In genomic region chr4:41710229-41710628, GRCm38 (mm10) we compare ENCODE assay signal across 25 mouse cellular contexts. TPM values are rescaled to one million over a fixed set of nuclear protein-coding genes. Genes with fewer than 3 reads are reported as not detected.
DNase-seq lines count a peak whose midpoint lies in the region; ATAC-seq and TF ChIP-seq lines count a peak whose summit lies in the region.
"Had no signal": no experiment of that assay in that cellular context is flagged by ENCODE, and none has a peak within 500 bp of the region (broad histone marks: within the 10 kb centered on the region; RNA-seq: fewer than 3 reads in every experiment).

No protein-coding gene starts in this region.

- intact Hi-C loops in heart, adult 2 months (cut with DNase I): no loop called here
- intact Hi-C loops in left cerebral cortex, adult 2 months (cut with DNase I): no loop called here
- intact Hi-C loops in left cerebral cortex, postnatal 36 days (cut with DNase I): no loop called here

- H3K36me3 ChIP-seq in heart, adult 2 months (ENCODE audit: control insufficient read depth, insufficient read depth, low read length): no peaks in the 10 kb centered on the region
- H3K36me3 ChIP-seq in midbrain, embryonic 11.5 days (ENCODE audit: control insufficient read depth, insufficient read depth, low read length): no peaks in the 10 kb centered on the region
- H3K36me3 ChIP-seq in midbrain, embryonic 15.5 days (replicated peaks): no peaks in the 10 kb centered on the region
- H3K36me3 ChIP-seq in limb, embryonic 10.5 days: peaks cover 23% of the 10 kb centered on the region

- TF ChIP-seq POLR2A in heart, adult 2 months (IDR thresholded peaks at IDR 0.05; ENCODE audit: insufficient read depth, low read depth, low read length): no peak
- TF ChIP-seq POLR2A in bone marrow macrophage, adult 2 months (IDR thresholded peaks at IDR 0.05; ENCODE audit: borderline replicate concordance, low read depth, low read length): no peak

- H3K4me2 ChIP-seq in midbrain, embryonic 11.5 days: no peak overlapping the region
- no peak overlapping the region for H3K4me2 ChIP-seq in midbrain, embryonic 15.5 days
- H3K4me2 ChIP-seq: forebrain, embryonic 12.5 days; heart, embryonic 12.5 days; limb, embryonic 15.5 days had no signal

- H3K79me2 ChIP-seq in heart, adult 2 months (replicated peaks; ENCODE audit: control insufficient read depth, insufficient read depth, low read length): no peaks in the 10 kb centered on the region

- peak; percentile 49 for TF ChIP-seq CTCF in heart, adult 2 months (IDR thresholded peaks at IDR 0.05)
- peak; percentile 33 for TF ChIP-seq CTCF in left cerebral cortex, adult 2 months (IDR thresholded peaks at IDR 0.05)
- TF ChIP-seq CTCF in bone marrow macrophage, adult 2 months (IDR thresholded peaks at IDR 0.05; ENCODE audit: low read depth, low read length): 0 out of 2 replicates have a peak, but pooled peaks have one; percentile 13

- no peak overlapping the region for H3K4me3 ChIP-seq in heart, adult 2 months
- H3K4me3 ChIP-seq in left cerebral cortex, adult 2 months: no peak overlapping the region
- no peak overlapping the region for H3K4me3 ChIP-seq in midbrain, embryonic 11.5 days (ENCODE audit: low read depth, low read length)
- H3K4me3 ChIP-seq in midbrain, embryonic 15.5 days: no peak overlapping the region
- no peak overlapping the region for H3K4me3 ChIP-seq in bone marrow macrophage, adult 2 months (ENCODE audit: insufficient read depth, low read length)
- H3K4me3 ChIP-seq in limb, embryonic 10.5 days: no peak overlapping the region
- H3K4me3 ChIP-seq: forebrain, embryonic 12.5 days; heart, embryonic 12.5 days; hindbrain, embryonic 10.5 days; limb, embryonic 15.5 days; midbrain, embryonic 10.5 days had no signal

- no peak overlapping the region for H3K9ac ChIP-seq in heart, adult 2 months (ENCODE audit: low read depth, low read length)
- H3K9ac ChIP-seq in midbrain, embryonic 11.5 days (ENCODE audit: low read length): no peak overlapping the region
- no peak overlapping the region for H3K9ac ChIP-seq in midbrain, embryonic 15.5 days
- H3K9ac ChIP-seq: forebrain, embryonic 12.5 days; heart, embryonic 12.5 days; limb, embryonic 15.5 days had no signal

- no peaks in the 10 kb centered on the region for H3K27me3 ChIP-seq in heart, adult 2 months (ENCODE audit: control insufficient read depth, insufficient read depth, low read length)
- peaks cover 2% of the 10 kb centered on the region; the same call in 1 of the 2 replicates for H3K27me3 ChIP-seq in midbrain, embryonic 11.5 days (ENCODE audit: control insufficient read depth, insufficient read depth, low read length)
- H3K27me3 ChIP-seq in midbrain, embryonic 15.5 days (replicated peaks): no peaks in the 10 kb centered on the region
- peaks cover 31% of the 10 kb centered on the region for H3K27me3 ChIP-seq in limb, embryonic 10.5 days (ENCODE audit: low read depth, poor library complexity, severe bottlenecking)

- no peaks in the 10 kb centered on the region for H3K9me3 ChIP-seq in midbrain, embryonic 11.5 days (ENCODE audit: control insufficient read depth, low read length)
- no peaks in the 10 kb centered on the region for H3K9me3 ChIP-seq in midbrain, embryonic 15.5 days
- H3K9me3 ChIP-seq in limb, embryonic 10.5 days (replicated peaks): no peaks in the 10 kb centered on the region
- H3K9me3 ChIP-seq: forebrain, embryonic 12.5 days; heart, embryonic 12.5 days; hindbrain, embryonic 10.5 days; limb, embryonic 15.5 days; midbrain, embryonic 10.5 days had no signal

- TF ChIP-seq EP300 in heart, adult 2 months (IDR thresholded peaks at IDR 0.05; ENCODE audit: insufficient read depth, low read depth, low read length): no peak

- no peak overlapping the region for H3K27ac ChIP-seq in heart, adult 2 months
- H3K27ac ChIP-seq in left cerebral cortex, adult 2 months: no peak overlapping the region
- H3K27ac ChIP-seq in midbrain, embryonic 11.5 days (ENCODE audit: low read depth, low read length): no peak overlapping the region
- H3K27ac ChIP-seq in midbrain, embryonic 15.5 days: no peak overlapping the region
- H3K27ac ChIP-seq in bone marrow macrophage, adult 2 months (ENCODE audit: insufficient read depth, low read depth, low read length): no peak overlapping the region
- H3K27ac ChIP-seq in limb, embryonic 10.5 days: no peak overlapping the region
- H3K27ac ChIP-seq: hindbrain, embryonic 10.5 days; limb, embryonic 15.5 days; midbrain, embryonic 10.5 days had no signal

- 59% methylated on average over 4 of the region's 4 CpGs for WGBS in heart, adult 2 months
- 69% methylated on average over 4 of the region's 4 CpGs for WGBS in midbrain, embryonic 11.5 days
- WGBS in midbrain, embryonic 15.5 days: 72% methylated on average over 4 of the region's 4 CpGs
- 66% methylated on average over 4 of the region's 4 CpGs for WGBS in limb, embryonic 10.5 days

- ATAC-seq in midbrain, embryonic 11.5 days (ENCODE audit: low FRiP score): no peak
- no peak for ATAC-seq in midbrain, embryonic 15.5 days (replicated peaks)
- ATAC-seq: inflammation-experienced regulatory T-cells, adult 6 months had no signal

- no peak for DNase-seq in heart, adult 2 months
- DNase-seq in heart, adult 11 months: no peak
- no peak for DNase-seq in left cerebral cortex, adult 2 months (ENCODE audit: extremely low spot score in 1 of 2, low spot score in 2 of 2)
- DNase-seq in left cerebral cortex, postnatal 36 days (ENCODE audit: low spot score in 2 of 2): no peak
- DNase-seq in midbrain, embryonic 11.5 days (ENCODE audit: low spot score, missing footprints): peak; percentile 44
- no peak for DNase-seq in limb, embryonic 10.5 days (ENCODE audit: low spot score)
- DNase-seq: B cell, adult 2 months; cerebellum, adult 18-20 months; cerebellum, postnatal 14 days; heart, postnatal 10 days; kidney, adult 9 months; right cerebral cortex, postnatal 14 days had no signal

- peaks cover 5% of the 10 kb centered on the region for H3K4me1 ChIP-seq in heart, adult 2 months (ENCODE audit: control insufficient read depth, insufficient read depth, low read length)
- peaks cover 39% of the 10 kb centered on the region for H3K4me1 ChIP-seq in midbrain, embryonic 11.5 days (ENCODE audit: control insufficient read depth, insufficient read depth, low read length)
- peaks cover 60% of the 10 kb centered on the region for H3K4me1 ChIP-seq in midbrain, embryonic 15.5 days
- peaks cover 5% of the 10 kb centered on the region for H3K4me1 ChIP-seq in bone marrow macrophage, adult 2 months (ENCODE audit: control insufficient read depth, insufficient read depth, low read length)
- peaks cover 56% of the 10 kb centered on the region for H3K4me1 ChIP-seq in limb, embryonic 10.5 days

RNA-seq across cellular contexts. Expression of gene Rpp25l, which starts 3.1 kb away (rescaled TPM):
- total RNA-seq in heart, adult 2 months (2021): 10 to 100 TPM; 30.1 to 32.3 TPM
- 33.2 and 33.8 TPM in 2 replicates for polyA plus RNA-seq in heart, adult 2 months (2012; rRNA removed)
- 10 to 100 TPM; 27.7 to 30.7 TPM for total RNA-seq in left cerebral cortex, adult 2 months (2021)
- 10 to 100 TPM; 27.8 to 33.2 TPM for total RNA-seq in left cerebral cortex, postnatal 36 days (2021)
- polyA plus RNA-seq in midbrain, embryonic 11.5 days (2014; fragmentation: Nextera tagmentation; extraction: Ambion mirVana): 69.3 and 85.9 TPM in 2 replicates
- polyA plus RNA-seq in midbrain, embryonic 15.5 days (2015; fragmentation: Nextera tagmentation; extraction: Ambion mirVana): 59.1 and 64.6 TPM in 2 replicates
- 19.1 and 20.0 TPM in 2 replicates for polyA plus RNA-seq in bone marrow macrophage, adult 2 months (2012; ENCODE audit: insufficient read depth, insufficient read length, missing spikeins)
- 93.6 and 101 TPM in 2 replicates for polyA plus RNA-seq in limb, embryonic 10.5 days (2016; fragmentation: Nextera tagmentation; extraction: Ambion mirVana)

RNA-seq across cellular contexts. Expression of gene Il11ra1, which starts 10.4 kb away (rescaled TPM):
- 10 to 100 TPM; 88.2 to 99.3 TPM for total RNA-seq in heart, adult 2 months (2021)
- polyA plus RNA-seq in heart, adult 2 months (2012; rRNA removed): 79.9 and 108 TPM in 2 replicates
- 10 to 100 TPM; 43.1 to 47.7 TPM for total RNA-seq in left cerebral cortex, adult 2 months (2021)
- 10 to 100 TPM; 35.6 to 39.2 TPM for total RNA-seq in left cerebral cortex, postnatal 36 days (2021)
- 55.2 and 57.9 TPM in 2 replicates for polyA plus RNA-seq in midbrain, embryonic 11.5 days (2014; fragmentation: Nextera tagmentation; extraction: Ambion mirVana)
- polyA plus RNA-seq in midbrain, embryonic 15.5 days (2015; fragmentation: Nextera tagmentation; extraction: Ambion mirVana): 37.5 and 40.3 TPM in 2 replicates
- polyA plus RNA-seq in bone marrow macrophage, adult 2 months (2012; ENCODE audit: insufficient read depth, insufficient read length, missing spikeins): 36.8 and 43.2 TPM in 2 replicates
- polyA plus RNA-seq in limb, embryonic 10.5 days (2016; fragmentation: Nextera tagmentation; extraction: Ambion mirVana): 202 and 253 TPM in 2 replicates

RNA-seq across cellular contexts. Expression of gene Dctn3, which starts 12.7 kb away (rescaled TPM):
- total RNA-seq in heart, adult 2 months (2021): 10 to 100 TPM; 68.4 to 75.7 TPM
- polyA plus RNA-seq in heart, adult 2 months (2012; rRNA removed): 49.1 and 54.3 TPM in 2 replicates
- 100 to 1,000 TPM; 165 TPM for total RNA-seq in left cerebral cortex, adult 2 months (2021)
- 100 to 1,000 TPM; 159 to 187 TPM for total RNA-seq in left cerebral cortex, postnatal 36 days (2021)
- polyA plus RNA-seq in midbrain, embryonic 11.5 days (2014; fragmentation: Nextera tagmentation; extraction: Ambion mirVana): 154 and 155 TPM in 2 replicates
- polyA plus RNA-seq in midbrain, embryonic 15.5 days (2015; fragmentation: Nextera tagmentation; extraction: Ambion mirVana): 295 and 308 TPM in 2 replicates
- polyA plus RNA-seq in bone marrow macrophage, adult 2 months (2012; ENCODE audit: insufficient read depth, insufficient read length, missing spikeins): 75.2 and 75.7 TPM in 2 replicates
- polyA plus RNA-seq in limb, embryonic 10.5 days (2016; fragmentation: Nextera tagmentation; extraction: Ambion mirVana): 118 and 123 TPM in 2 replicates

RNA-seq across cellular contexts. Expression of gene Cntfr, which starts 13.3 kb away (rescaled TPM):
- 1 to 10 TPM; 4.1 to 5.4 TPM for total RNA-seq in heart, adult 2 months (2021)
- polyA plus RNA-seq in heart, adult 2 months (2012; rRNA removed): 8.5 and 11.4 TPM in 2 replicates
- total RNA-seq in left cerebral cortex, adult 2 months (2021): 100 to 1,000 TPM; 120 to 127 TPM
- total RNA-seq in left cerebral cortex, postnatal 36 days (2021): 100 to 1,000 TPM; 106 to 115 TPM
- polyA plus RNA-seq in midbrain, embryonic 11.5 days (2014; fragmentation: Nextera tagmentation; extraction: Ambion mirVana): 25.7 and 33.8 TPM in 2 replicates
- polyA plus RNA-seq in midbrain, embryonic 15.5 days (2015; fragmentation: Nextera tagmentation; extraction: Ambion mirVana): 28.1 and 32.2 TPM in 2 replicates
- polyA plus RNA-seq in bone marrow macrophage, adult 2 months (2012; ENCODE audit: insufficient read depth, insufficient read length, missing spikeins): not detected in 2 replicates
- polyA plus RNA-seq in limb, embryonic 10.5 days (2016; fragmentation: Nextera tagmentation; extraction: Ambion mirVana): 6.1 and 7.8 TPM in 2 replicates
- total RNA-seq: granulocyte monocyte progenitor cell, adult 5-6 weeks had no signal
- polyA plus RNA-seq: inflammation-experienced regulatory T-cells, adult 6 months had no signal

RNA-seq across cellular contexts. Expression of gene Arid3c, which starts 20.7 kb away (rescaled TPM):
- total RNA-seq in heart, adult 2 months (2021): not detected
- polyA plus RNA-seq in heart, adult 2 months (2012; rRNA removed): not detected in 2 replicates
- total RNA-seq in left cerebral cortex, adult 2 months (2021): under 1 TPM in 1 of 2 experiments, not detected in 1; 0.52 TPM
- under 1 TPM in 1 of 2 experiments, not detected in 1; 0.36 TPM for total RNA-seq in left cerebral cortex, postnatal 36 days (2021)
- polyA plus RNA-seq in midbrain, embryonic 11.5 days (2014; fragmentation: Nextera tagmentation; extraction: Ambion mirVana): 0.72 and 1.8 TPM in 2 replicates
- 0.56 and 1.1 TPM in 2 replicates for polyA plus RNA-seq in midbrain, embryonic 15.5 days (2015; fragmentation: Nextera tagmentation; extraction: Ambion mirVana)
- not detected in 2 replicates for polyA plus RNA-seq in bone marrow macrophage, adult 2 months (2012; ENCODE audit: insufficient read depth, insufficient read length, missing spikeins)
- polyA plus RNA-seq in limb, embryonic 10.5 days (2016; fragmentation: Nextera tagmentation; extraction: Ambion mirVana): not detected in 2 replicates
- total RNA-seq: adrenal gland, postnatal 4 days; gastrocnemius, adult 8-10 months; granulocyte monocyte progenitor cell, adult 5-6 weeks; heart, postnatal 10 days had no signal
- polyA plus RNA-seq: heart, embryonic 12.5 days; inflammation-experienced regulatory T-cells, adult 6 months; limb, embryonic 15.5 days; lung, embryonic 16.5 days; thymus, postnatal 0 days had no signal
